Mouse (Mus musculus) left cerebral cortex, adult 2 months (tissue): Measurements from ENCODE around the gene Olfr181. TPM values are rescaled to one million over a fixed set of nuclear protein-coding genes. Genes with fewer than 3 reads are reported as not detected.

Experiments used
- DNase-seq, 2 experiments: peaks; one replicate each; pipeline ENCODE4 v3.0.0; 2021 to 2022; ENCODE audit warnings: low spot score in 2 of 2, mixed read lengths in 1 of 2; ENCODE audit errors: extremely low spot score in 1 of 2
- H3K27ac ChIP-seq: fragments of 200-600 bp; 2 replicates; pipeline ENCODE4 v1.8.1; 2022
- H3K4me3 ChIP-seq: fragments of 200-600 bp; 2 replicates; pipeline ENCODE4 v1.8.1; 2022
- CTCF ChIP-seq: fragments of 200-600 bp; IDR thresholded peaks from 2 replicates; pipeline ENCODE4 v1.8.1; 2022; ENCODE audit warnings: antibody characterized with exemption, mild to moderate bottlenecking, moderate library complexity
- intact Hi-C: fragments of 180-260 bp; cut with DNase I; formaldehyde crosslinking; loops from one replicate; pipeline ENCODE4 v1.15.1; 2025
- long read RNA-seq, 2 experiments: library from polyadenylated mRNA; stranded (forward); transcript quantifications; one replicate each; pipeline ENCODE4 v2.0.0; 2021; ENCODE audit warnings: borderline mapping rate in 2 of 2
- total RNA-seq, 2 experiments: library from RNA; stranded (reverse); gene quantifications; 2 replicates each; pipeline ENCODE4 v1.2.3; 2021

The Olfr181 gene
- total RNA-seq: not detected
- long read RNA-seq, experiment 1: 0 reads
- long read RNA-seq, experiment 2: 0 reads

GRCm38 (mm10) chr16:58928655-58929054 lies at the start of gene Olfr181:
Gene Olfr181 (minus strand): TSS chr16:58928755.
- Histone ChIP-seq H3K27ac (no peak within 1 kb of the TSS), H3K4me3 (no peak within 1 kb of the TSS)
- no peak for DNase-seq
- intact Hi-C loops: no loop called here
- no peak for TF ChIP-seq CTCF

GRCm38 (mm10) chr16:58929292-58929691 lies 737 bp upstream of the Olfr181 start, which contains the start of gene Olfr180:
Gene Olfr180 (minus strand): TSS chr16:58929392.
- TF ChIP-seq CTCF: no peak
- no peak within 1 kb of the TSS for H3K4me3 ChIP-seq
- intact Hi-C loops: no loop called here
- DNase-seq: no peak
- no peak within 1 kb of the TSS for H3K27ac ChIP-seq

- Histone ChIP-seq H3K27ac (no peak within 1 kb of the TSS), H3K4me3 (no peak within 1 kb of the TSS)
- no peak for DNase-seq
- intact Hi-C loops: no loop called here
- TF ChIP-seq CTCF: no peak
Measured at GRCm38 (mm10) chr16:58891963-58892362, 36.6 kb downstream of the Olfr181 start, which contains the start of gene Olfr178. Gene Olfr178 (minus strand): TSS chr16:58892063.

GRCm38 (mm10) chr16:58884416-58884815 lies 44.1 kb downstream of the Olfr181 start:
- intact Hi-C loops: no loop called here
- no peak for TF ChIP-seq CTCF
- Histone ChIP-seq H3K27ac (no peak overlapping the region), H3K4me3 (no peak overlapping the region)
- DNase-seq: no peak

Other genes with a start within 250 kb of the Olfr181 start
- not detected for gene Gpr15, start 209.7 kb downstream of the Olfr181 start, total RNA-seq
- 10 to 100 TPM; 95.5 to 97.5 TPM for gene Cldnd1, start 200.8 kb downstream of the Olfr181 start, total RNA-seq
- not detected for gene Olfr172, start 165.6 kb downstream of the Olfr181 start, total RNA-seq
- gene Olfr173, start 128.5 kb downstream of the Olfr181 start, total RNA-seq: not detected
- not detected for gene Olfr175-ps1, start 102.0 kb downstream of the Olfr181 start, total RNA-seq
- not detected for gene Olfr177, start 54.0 kb downstream of the Olfr181 start, total RNA-seq
- not detected for gene Olfr178, start 36.7 kb downstream of the Olfr181 start, total RNA-seq
- not detected for gene Olfr180, start 637 bp upstream of the Olfr181 start, total RNA-seq
- gene Olfr183, start 66.6 kb upstream of the Olfr181 start, total RNA-seq: not detected
- not detected for gene Olfr186, start 101.5 kb upstream of the Olfr181 start, total RNA-seq
- gene Olfr187, start 111.0 kb upstream of the Olfr181 start, total RNA-seq: not detected
- gene Olfr190, start 149.2 kb upstream of the Olfr181 start, total RNA-seq: not detected
- not detected for gene Olfr191, start 161.1 kb upstream of the Olfr181 start, total RNA-seq
- gene Olfr193, start 183.1 kb upstream of the Olfr181 start, total RNA-seq: not detected
- not detected for gene Olfr194, start 192.3 kb upstream of the Olfr181 start, total RNA-seq
- gene Olfr195, start 218.3 kb upstream of the Olfr181 start, total RNA-seq: not detected
- gene Olfr196, start 241.7 kb upstream of the Olfr181 start, total RNA-seq: not detected